Mouse (Mus musculus): Measurements from ENCODE around the gene Tchhl1.

- TF ChIP-seq CTCF (IDR thresholded peaks at IDR 0.05; ENCODE audit: control insufficient read depth, insufficient read depth, insufficient read length) (no peak), MYOG (IDR thresholded peaks at IDR 0.05; ENCODE audit: control insufficient read depth, extremely low read depth, insufficient read length) (no peak), USF1 (IDR thresholded peaks at IDR 0.05; ENCODE audit: low read depth) (no peak)
These were observed 43.2 kb downstream of the Tchhl1 start for GRCm38 (mm10) chr3:93511801-93512200.
